Mouse (Mus musculus): Measurements from ENCODE around the gene Spata20. TPM values are rescaled to one million over a fixed set of nuclear protein-coding genes. Genes with fewer than 3 reads are reported as not detected.

Spata20 gene
- polyA plus RNA-seq, 1 experiment: 1.1 TPM

DNA sequence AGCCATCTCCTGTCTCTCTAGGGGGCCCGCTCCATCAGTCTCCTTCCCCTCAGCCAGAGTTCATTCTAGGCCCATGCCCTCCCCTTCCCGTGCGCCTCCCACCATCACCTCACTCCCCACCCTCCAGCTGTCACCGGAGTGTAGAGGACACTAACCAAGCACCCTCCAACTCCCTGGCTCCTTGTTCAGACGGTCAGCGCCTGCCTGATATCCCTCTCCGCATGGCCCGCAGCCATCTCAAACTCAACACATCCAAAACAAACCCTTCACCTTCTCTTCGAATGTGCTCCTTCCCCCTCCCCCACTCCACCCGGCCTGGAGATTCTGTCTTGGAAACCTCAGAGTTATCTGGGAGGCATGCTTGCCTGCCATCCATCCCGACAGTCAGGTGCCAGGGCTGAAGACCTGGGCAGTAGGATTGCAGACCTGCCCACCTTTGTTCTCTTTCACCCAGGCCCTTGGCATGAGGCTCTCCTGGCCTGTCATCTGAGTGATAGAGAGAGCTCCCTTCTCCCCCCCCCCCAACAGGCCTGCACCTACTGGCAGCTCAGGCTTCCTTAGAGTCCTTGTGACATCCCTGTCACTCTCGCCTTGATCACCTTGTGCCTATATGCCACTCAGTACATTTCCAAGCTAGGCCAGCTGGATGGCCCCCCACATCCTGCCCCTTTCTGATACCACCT is 34.7 kb downstream of the Spata20 start:
- no peak overlapping the region for H3K27ac ChIP-seq (ENCODE audit: insufficient read depth, low read depth, low read length)
- WGBS: 75% methylated on average over 12 of the region's 12 CpGs
- DNase-seq: no peak
- no peaks in the 10 kb centered on the region for H3K4me1 ChIP-seq (ENCODE audit: control insufficient read depth, insufficient read depth, low read length)
- no peak for TF ChIP-seq POLR2A (IDR thresholded peaks at IDR 0.05; ENCODE audit: low read depth, low read length)
- no peak for TF ChIP-seq CTCF (conservative IDR thresholded peaks at IDR 0.05; ENCODE audit: insufficient read depth, insufficient read length, low read depth, low read length)
- H3K4me3 ChIP-seq (ENCODE audit: insufficient read depth, low read depth, low read length): no peak overlapping the region
- no peaks in the 10 kb centered on the region for H3K36me3 ChIP-seq (ENCODE audit: control insufficient read depth, insufficient read depth, low read length)
- H3K27me3 ChIP-seq (replicated peaks; ENCODE audit: control insufficient read depth, insufficient read depth, low read length): no peaks in the 10 kb centered on the region

DNA sequence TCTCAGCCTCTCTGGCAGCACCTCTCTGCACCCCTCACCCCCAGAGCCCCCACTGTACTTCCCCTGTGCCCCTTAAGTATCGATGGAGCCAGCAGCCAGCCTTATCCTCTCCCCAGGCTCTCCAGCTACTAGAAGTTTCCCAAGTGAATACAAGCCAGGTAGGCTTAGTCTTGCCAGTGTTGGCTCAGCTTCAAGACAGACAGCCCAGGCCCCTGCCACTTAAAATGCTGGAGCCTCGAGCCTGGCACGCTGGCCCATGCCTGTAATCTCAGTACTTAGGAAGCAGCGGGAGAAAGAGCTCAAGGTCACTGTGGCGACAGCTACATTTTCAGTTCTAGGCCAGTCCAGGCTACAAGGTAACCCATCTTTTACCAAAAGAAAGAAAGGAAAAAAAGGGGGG is 36.1 kb downstream of the Spata20 start:
- H3K4me1 ChIP-seq (ENCODE audit: control insufficient read depth, insufficient read depth, low read length): no peaks in the 10 kb centered on the region
- H3K27me3 ChIP-seq (replicated peaks; ENCODE audit: control insufficient read depth, insufficient read depth, low read length): no peaks in the 10 kb centered on the region
- no peak for DNase-seq
- no peaks in the 10 kb centered on the region for H3K36me3 ChIP-seq (ENCODE audit: control insufficient read depth, insufficient read depth, low read length)
- H3K27ac ChIP-seq (ENCODE audit: insufficient read depth, low read depth, low read length): no peak overlapping the region
- TF ChIP-seq CTCF (conservative IDR thresholded peaks at IDR 0.05; ENCODE audit: insufficient read depth, insufficient read length, low read depth, low read length): no peak
- TF ChIP-seq POLR2A (IDR thresholded peaks at IDR 0.05; ENCODE audit: low read depth, low read length): no peak
- H3K4me3 ChIP-seq (ENCODE audit: insufficient read depth, low read depth, low read length): no peak overlapping the region
- WGBS: 78% methylated on average over 5 of the region's 5 CpGs

- H3K27ac ChIP-seq (ENCODE audit: insufficient read depth, low read depth, low read length): no peak overlapping the region
Measured at GRCm38 (mm10) chr11:94449239-94449638, 36.7 kb downstream of the Spata20 start.

DNA sequence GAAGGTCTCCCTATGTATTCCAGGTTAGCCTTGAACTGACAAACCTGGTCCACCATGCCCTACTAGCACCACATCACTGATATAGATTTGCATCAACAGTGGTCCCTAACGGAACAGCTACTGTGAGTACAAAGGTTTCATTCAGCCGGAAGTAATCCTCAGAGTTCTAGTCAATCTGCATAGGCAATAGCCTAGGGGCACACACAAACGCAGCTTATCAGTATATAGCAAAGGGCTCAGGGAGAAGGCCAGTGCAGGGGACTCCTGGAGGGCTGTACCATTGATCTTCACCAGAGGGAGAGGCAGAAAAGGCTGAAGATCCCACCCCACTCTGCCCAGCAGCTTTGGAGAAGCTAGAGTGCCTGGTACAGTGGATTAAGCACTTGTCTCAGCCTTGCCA is 39.0 kb downstream of the Spata20 start:
- no peak for DNase-seq
- no peak for TF ChIP-seq POLR2A (IDR thresholded peaks at IDR 0.05; ENCODE audit: low read depth, low read length)
- TF ChIP-seq CTCF (conservative IDR thresholded peaks at IDR 0.05; ENCODE audit: insufficient read depth, insufficient read length, low read depth, low read length): no peak
- Histone ChIP-seq H3K4me1 (ENCODE audit: control insufficient read depth, insufficient read depth, low read length) (peaks cover 2% of the 10 kb centered on the region; the same call in 1 of the 2 replicates), H3K36me3 (ENCODE audit: control insufficient read depth, insufficient read depth, low read length) (no peaks in the 10 kb centered on the region), H3K4me3 (ENCODE audit: insufficient read depth, low read depth, low read length) (no peak overlapping the region), H3K27me3 (replicated peaks; ENCODE audit: control insufficient read depth, insufficient read depth, low read length) (no peaks in the 10 kb centered on the region), H3K27ac (ENCODE audit: insufficient read depth, low read depth, low read length) (no peak overlapping the region)
- WGBS: 70% methylated on average over 3 of the region's 3 CpGs

More at GRCm38 (mm10) chr11:94449239-94449638, 36.7 kb downstream of the Spata20 start:
- Histone ChIP-seq H3K4me1 (ENCODE audit: control insufficient read depth, insufficient read depth, low read length) (peaks cover 2% of the 10 kb centered on the region; the same call in 1 of the 2 replicates), H3K4me3 (ENCODE audit: insufficient read depth, low read depth, low read length) (no peak overlapping the region), H3K36me3 (ENCODE audit: control insufficient read depth, insufficient read depth, low read length) (no peaks in the 10 kb centered on the region), H3K27me3 (replicated peaks; ENCODE audit: control insufficient read depth, insufficient read depth, low read length) (no peaks in the 10 kb centered on the region)
- TF ChIP-seq POLR2A (IDR thresholded peaks at IDR 0.05; ENCODE audit: low read depth, low read length) (no peak), CTCF (conservative IDR thresholded peaks at IDR 0.05; ENCODE audit: insufficient read depth, insufficient read length, low read depth, low read length) (no peak)
- no peak for DNase-seq
- WGBS: 86% methylated on average over 8 of the region's 8 CpGs

- Histone ChIP-seq H3K4me1 (ENCODE audit: control insufficient read depth, insufficient read depth, low read length) (peaks cover 2% of the 10 kb centered on the region; the same call in 1 of the 2 replicates), H3K27ac (ENCODE audit: insufficient read depth, low read depth, low read length) (no peak overlapping the region), H3K4me3 (ENCODE audit: insufficient read depth, low read depth, low read length) (no peak overlapping the region), H3K27me3 (replicated peaks; ENCODE audit: control insufficient read depth, insufficient read depth, low read length) (no peaks in the 10 kb centered on the region), H3K36me3 (ENCODE audit: control insufficient read depth, insufficient read depth, low read length) (no peaks in the 10 kb centered on the region)
- DNase-seq: peak; percentile 80
- TF ChIP-seq POLR2A (IDR thresholded peaks at IDR 0.05; ENCODE audit: low read depth, low read length) (no peak), CTCF (conservative IDR thresholded peaks at IDR 0.05; ENCODE audit: insufficient read depth, insufficient read length, low read depth, low read length) (no peak)
- WGBS: 44% methylated on average over 4 of the region's 4 CpGs
Measured at GRCm38 (mm10) chr11:94445300-94445699, 40.7 kb downstream of the Spata20 start.

DNA sequence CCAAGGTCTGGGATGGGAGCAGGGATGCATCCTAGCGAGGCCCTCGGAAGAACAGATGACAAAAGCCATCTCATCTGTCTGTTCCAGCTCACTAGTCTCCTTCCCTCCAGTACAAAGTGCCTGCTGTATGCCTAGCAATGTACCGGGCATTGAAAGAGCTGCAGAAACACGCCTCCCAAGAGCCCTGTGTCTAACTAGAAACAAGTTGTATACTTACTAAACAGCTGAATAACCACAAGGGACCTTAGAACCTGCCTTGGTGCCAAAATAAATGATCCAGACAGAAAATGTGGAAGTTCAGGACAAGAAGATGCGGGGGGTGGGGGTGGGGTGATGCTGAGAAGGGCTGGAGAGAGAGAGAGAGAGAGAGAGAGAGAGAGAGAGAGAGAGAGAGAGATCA is 41.1 kb downstream of the Spata20 start:
- H3K27ac ChIP-seq (ENCODE audit: insufficient read depth, low read depth, low read length): no peak overlapping the region
- no peaks in the 10 kb centered on the region for H3K27me3 ChIP-seq (replicated peaks; ENCODE audit: control insufficient read depth, insufficient read depth, low read length)
- H3K4me1 ChIP-seq (ENCODE audit: control insufficient read depth, insufficient read depth, low read length): peaks cover 2% of the 10 kb centered on the region; the same call in 1 of the 2 replicates
- peak; percentile 63 for DNase-seq
- no peak overlapping the region for H3K4me3 ChIP-seq (ENCODE audit: insufficient read depth, low read depth, low read length)
- H3K36me3 ChIP-seq (ENCODE audit: control insufficient read depth, insufficient read depth, low read length): no peaks in the 10 kb centered on the region
- WGBS: 47% methylated on average over 5 of the region's 5 CpGs
- TF ChIP-seq CTCF (conservative IDR thresholded peaks at IDR 0.05; ENCODE audit: insufficient read depth, insufficient read length, low read depth, low read length): no peak
- no peak for TF ChIP-seq POLR2A (IDR thresholded peaks at IDR 0.05; ENCODE audit: low read depth, low read length)

- Histone ChIP-seq H3K27me3 (replicated peaks; ENCODE audit: control insufficient read depth, insufficient read depth, low read length) (no peaks in the 10 kb centered on the region), H3K4me1 (ENCODE audit: control insufficient read depth, insufficient read depth, low read length) (peaks cover 2% of the 10 kb centered on the region; the same call in 1 of the 2 replicates), H3K36me3 (ENCODE audit: control insufficient read depth, insufficient read depth, low read length) (no peaks in the 10 kb centered on the region), H3K4me3 (ENCODE audit: insufficient read depth, low read depth, low read length) (no peak overlapping the region), H3K27ac (ENCODE audit: insufficient read depth, low read depth, low read length) (no peak overlapping the region)
- TF ChIP-seq POLR2A (IDR thresholded peaks at IDR 0.05; ENCODE audit: low read depth, low read length): no peak
- TF ChIP-seq CTCF (conservative IDR thresholded peaks at IDR 0.05; ENCODE audit: insufficient read depth, insufficient read length, low read depth, low read length): no peak
- no peak for DNase-seq
- WGBS: 78% methylated on average over 9 of the region's 9 CpGs
Measured at GRCm38 (mm10) chr11:94441752-94442151, 44.2 kb downstream of the Spata20 start.

All from kidney, adult 2 months (tissue).